Mouse (Mus musculus): ENCODE measurements around the gene Rock2.

GRCm38 (mm10) chr12:16996886-16997462 is 102.3 kb downstream of the Rock2 start:
- no peak for TF ChIP-seq CTCF (IDR thresholded peaks at IDR 0.05; ENCODE audit: low read depth, low read length)
- TF ChIP-seq EP300 (IDR thresholded peaks at IDR 0.05; ENCODE audit: insufficient read depth, low read depth, low read length): no peak
- TF ChIP-seq POLR2A (IDR thresholded peaks at IDR 0.05; ENCODE audit: insufficient read depth, low read length): no peak

All from ES-Bruce4 (cell line).